Mouse (Mus musculus) embryonic facial prominence, embryonic 10.5 days (tissue): ENCODE data around the gene Dmgdh. TPM values are rescaled to one million over a fixed set of nuclear protein-coding genes. Genes with fewer than 3 reads are reported as not detected.

Experiments used
- DNase-seq: peaks from one replicate; pipeline ENCODE4 v3.0.0-alpha.2; 2017; ENCODE audit warnings: low spot score
- H3K27ac ChIP-seq: fragments of 300-500 bp; sonication (generic); replicated peaks from 2 replicates; pipeline ENCODE4 v1.5.1; 2016; ENCODE audit warnings: mild to moderate bottlenecking
- H3K27me3 ChIP-seq: fragments of 300-500 bp; sonication (generic); replicated peaks from 2 replicates; pipeline ENCODE4 v1.6.1; 2016; ENCODE audit warnings: low read depth, mild to moderate bottlenecking; ENCODE audit not compliant: poor library complexity, severe bottlenecking
- H3K36me3 ChIP-seq: fragments of 300-500 bp; sonication (generic); replicated peaks from 2 replicates; pipeline ENCODE4 v1.6.1; 2016; ENCODE audit warnings: mild to moderate bottlenecking, moderate library complexity
- H3K4me1 ChIP-seq: fragments of 300-500 bp; sonication (generic); 2 replicates; pipeline ENCODE4 v1.6.1; 2016
- H3K4me3 ChIP-seq: fragments of 300-500 bp; sonication (generic); 2 replicates; pipeline ENCODE4 v1.5.1; 2016; ENCODE audit warnings: mild to moderate bottlenecking, moderate library complexity
- H3K9me3 ChIP-seq: fragments of 300-500 bp; sonication (generic); 2 replicates; pipeline ENCODE4 v1.6.1; 2016; ENCODE audit warnings: mild to moderate bottlenecking
- WGBS: fragments of 180-500 bp; shearing (Covaris S2); methylation state at CpG from one replicate; pipeline ENCODE4 v1.1.7; 2016; 5-methylcytosine and 5-hydroxymethylcytosine counted together
- polyA plus RNA-seq: library from polyadenylated mRNA; unstranded; fragments of >200 nt; fragmentation: Nextera tagmentation; extraction: Ambion mirVana; gene quantifications from 2 replicates; pipeline ENCODE4 v1.2.1, GENCODE M21; 2016

Dmgdh gene
- polyA plus RNA-seq, 1 experiment from 2014 or later, result 0.06 TPM

- WGBS, result 44% methylated on average over 7 of the region's 7 CpGs
Observed at GRCm38 (mm10) chr13:93717113-93717512, 42.9 kb downstream of the Dmgdh start.

GRCm38 (mm10) chr13:93718948-93719347 is 44.7 kb downstream of the Dmgdh start:
- DNase-seq, result peak; percentile 72
- Histone ChIP-seq H3K27ac (no peak overlapping the region; the same call in 1 of the 2 replicates), H3K9me3 (no peaks in the 10 kb centered on the region), H3K4me3 (no peak overlapping the region), H3K4me1 (0 out of 2 replicates have a peak, but pooled peaks cover 6% of the 10 kb centered on the region), H3K27me3 (no peaks in the 10 kb centered on the region), H3K36me3 (no peaks in the 10 kb centered on the region)
- 5% methylated on average over 7 of the region's 7 CpGs for WGBS

More at GRCm38 (mm10) chr13:93717113-93717512, 42.9 kb downstream of the Dmgdh start:
- Histone ChIP-seq H3K4me3 (no peak overlapping the region), H3K9me3 (no peaks in the 10 kb centered on the region), H3K27ac (no peak overlapping the region), H3K27me3 (no peaks in the 10 kb centered on the region), H3K36me3 (no peaks in the 10 kb centered on the region), H3K4me1 (0 out of 2 replicates have a peak, but pooled peaks cover 6% of the 10 kb centered on the region)
- DNase-seq, result peak; percentile 40

- Histone ChIP-seq H3K27me3 (0 out of 2 replicates have a peak, but pooled peaks cover 2% of the 10 kb centered on the region), H3K27ac (no peak overlapping the region), H3K4me1 (peaks cover 8% of the 10 kb centered on the region; the same call in 1 of the 2 replicates), H3K36me3 (no peaks in the 10 kb centered on the region), H3K4me3 (no peak overlapping the region), H3K9me3 (no peaks in the 10 kb centered on the region)
- DNase-seq, result no peak
- whole genome bisulfite sequencing, result 88% methylated on average over 4 of the region's 4 CpGs
Observed at GRCm38 (mm10) chr13:93721916-93722315, 47.7 kb downstream of the Dmgdh start.

DNA sequence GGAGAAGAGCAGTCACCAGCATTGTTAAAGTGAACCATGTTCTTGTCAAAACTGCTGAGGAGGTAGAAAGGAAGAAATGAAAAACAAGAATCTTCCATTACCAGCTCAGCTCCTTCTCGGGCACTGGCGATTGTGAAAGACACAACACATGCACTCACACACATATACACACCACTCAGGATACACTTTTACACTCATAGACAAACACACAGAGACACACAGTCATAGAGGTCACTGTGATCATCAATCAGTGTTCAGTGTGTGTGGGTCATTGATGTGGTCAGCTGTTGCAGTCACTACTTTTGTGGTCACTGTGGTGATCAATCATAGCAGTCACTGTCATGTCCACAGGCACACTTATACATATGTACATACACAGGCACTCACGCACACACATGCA is 49.2 kb downstream of the Dmgdh start:
- H3K4me3 ChIP-seq, result no peak overlapping the region
- H3K4me1 ChIP-seq, result peaks cover 2% of the 10 kb centered on the region; the same call in 1 of the 2 replicates
- no peaks in the 10 kb centered on the region for H3K36me3 ChIP-seq
- H3K27ac ChIP-seq, result no peak overlapping the region
- WGBS, result 83% methylated on average over 3 of the region's 3 CpGs
- no peak for DNase-seq
- no peaks in the 10 kb centered on the region for H3K9me3 ChIP-seq
- 0 out of 2 replicates have a peak, but pooled peaks cover 2% of the 10 kb centered on the region for H3K27me3 ChIP-seq

DNA sequence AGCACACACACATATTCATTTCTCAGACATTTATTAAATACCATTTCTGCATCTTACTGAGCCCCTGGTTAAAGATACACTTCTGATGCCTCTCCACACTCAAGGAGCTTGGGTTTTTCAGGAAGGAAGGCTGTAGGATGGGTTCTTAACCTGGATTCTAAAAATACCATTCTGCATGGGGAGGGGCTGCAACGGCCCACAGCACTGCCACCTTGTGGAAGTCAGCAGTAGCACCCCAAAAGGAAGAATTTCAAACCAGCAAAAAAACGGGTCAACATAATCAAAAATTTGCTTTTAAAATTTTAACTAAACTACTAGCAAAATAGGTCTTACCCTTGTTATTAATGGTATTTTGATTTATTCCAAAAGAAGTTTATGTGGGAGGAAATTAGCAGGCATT is 50.0 kb downstream of the Dmgdh start:
- Histone ChIP-seq H3K27me3 (0 out of 2 replicates have a peak, but pooled peaks cover 2% of the 10 kb centered on the region), H3K36me3 (no peaks in the 10 kb centered on the region), H3K4me1 (peaks cover 2% of the 10 kb centered on the region; the same call in 1 of the 2 replicates), H3K27ac (no peak overlapping the region), H3K9me3 (no peaks in the 10 kb centered on the region), H3K4me3 (no peak overlapping the region)
- peak; percentile 22 for DNase-seq
- WGBS, result 33% methylated on average over 2 of the region's 2 CpGs

- Histone ChIP-seq H3K4me1 (no peaks in the 10 kb centered on the region), H3K27me3 (no peaks in the 10 kb centered on the region), H3K9me3 (no peaks in the 10 kb centered on the region), H3K4me3 (no peak overlapping the region), H3K36me3 (no peaks in the 10 kb centered on the region), H3K27ac (no peak overlapping the region)
- no peak for DNase-seq
- WGBS, result 85% methylated on average over 5 of the region's 5 CpGs
Observed at GRCm38 (mm10) chr13:93735131-93735636, 61.0 kb downstream of the Dmgdh start.

DNA sequence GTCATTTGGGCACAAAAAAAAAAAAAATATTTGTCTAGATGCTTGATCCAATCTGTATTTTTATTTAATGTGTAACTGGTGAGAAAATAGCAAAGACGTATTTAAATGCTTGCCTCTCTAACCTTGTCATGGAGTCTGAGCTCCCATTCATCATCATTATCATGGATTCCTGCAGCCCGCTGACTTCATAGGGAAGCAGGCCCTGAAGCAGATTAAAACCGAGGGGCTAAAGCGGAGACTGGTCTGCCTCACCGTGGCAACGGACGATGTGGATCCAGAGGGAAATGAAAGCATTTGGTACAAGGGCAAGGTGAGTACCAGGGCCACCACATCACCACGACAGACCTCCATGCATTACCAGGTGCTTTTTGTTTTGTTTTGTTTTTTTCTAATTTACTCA is 69.9 kb downstream of the Dmgdh start:
- no peak overlapping the region for H3K27ac ChIP-seq
- H3K9me3 ChIP-seq, result no peaks in the 10 kb centered on the region
- peak; percentile 27 for DNase-seq
- no peaks in the 10 kb centered on the region for H3K4me1 ChIP-seq
- H3K4me3 ChIP-seq, result no peak overlapping the region
- H3K36me3 ChIP-seq, result no peaks in the 10 kb centered on the region
- WGBS, result 59% methylated on average over 8 of the region's 8 CpGs
- no peaks in the 10 kb centered on the region for H3K27me3 ChIP-seq

GRCm38 (mm10) chr13:93752597-93753400 is 78.6 kb downstream of the Dmgdh start:
- Histone ChIP-seq H3K4me3 (no peak overlapping the region), H3K27ac (no peak overlapping the region; the same call in 1 of the 2 replicates), H3K27me3 (no peaks in the 10 kb centered on the region), H3K4me1 (no peaks in the 10 kb centered on the region; the same call in 1 of the 2 replicates), H3K9me3 (no peaks in the 10 kb centered on the region), H3K36me3 (no peaks in the 10 kb centered on the region)
- DNase-seq, result no peak
- 69% methylated on average over 14 of the region's 14 CpGs for WGBS

DNA sequence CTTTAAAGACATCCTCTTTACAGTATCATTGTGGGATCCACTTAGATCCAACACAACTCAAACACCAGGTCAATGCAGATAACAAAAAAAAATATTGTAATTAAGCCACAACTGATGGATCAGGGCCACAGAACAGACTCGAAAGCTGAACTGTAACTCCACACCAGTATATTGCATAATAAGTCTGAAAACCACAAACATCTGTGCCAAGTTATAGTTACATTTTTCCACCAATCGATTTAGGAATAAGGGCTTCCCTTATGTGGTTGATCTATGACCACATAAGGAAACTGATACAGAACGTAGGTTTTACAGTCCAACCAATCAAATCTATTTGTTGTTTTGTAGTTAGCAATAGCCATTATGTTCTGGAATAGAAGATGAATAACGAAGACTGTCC is 80.9 kb downstream of the Dmgdh start:
- Histone ChIP-seq H3K27ac (no peak overlapping the region), H3K27me3 (no peaks in the 10 kb centered on the region), H3K36me3 (no peaks in the 10 kb centered on the region), H3K4me1 (no peaks in the 10 kb centered on the region; the same call in 1 of the 2 replicates), H3K9me3 (no peaks in the 10 kb centered on the region), H3K4me3 (no peak overlapping the region)
- no peak for DNase-seq
- WGBS, result 80% methylated on average over 4 of the region's 4 CpGs

GRCm38 (mm10) chr13:93756674-93757073 is 82.4 kb downstream of the Dmgdh start:
- DNase-seq, result no peak

DNA sequence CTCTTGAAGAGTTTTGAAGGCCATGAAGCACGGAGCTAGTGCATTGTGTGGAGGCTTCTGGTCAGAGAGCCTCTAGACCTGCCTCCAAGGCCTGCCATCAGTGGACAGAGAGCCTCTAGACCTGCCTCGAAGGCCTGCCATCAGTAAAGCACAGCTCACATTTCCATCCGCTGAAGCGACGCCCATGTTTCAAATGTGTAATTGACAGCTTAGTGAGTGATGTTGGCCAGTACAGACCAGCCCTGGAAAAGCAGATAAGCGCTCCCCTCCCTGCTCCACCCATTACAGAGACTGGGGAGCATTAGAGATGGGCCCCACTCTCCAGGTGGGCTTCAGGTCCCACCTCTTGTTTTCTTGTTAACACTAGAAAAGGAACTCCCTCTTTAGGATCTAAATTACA is 83.3 kb downstream of the Dmgdh start:
- 83% methylated on average over 6 of the region's 6 CpGs for WGBS
- H3K36me3 ChIP-seq, result no peaks in the 10 kb centered on the region
- no peaks in the 10 kb centered on the region; the same call in 1 of the 2 replicates for H3K4me1 ChIP-seq
- H3K9me3 ChIP-seq, result no peaks in the 10 kb centered on the region
- no peaks in the 10 kb centered on the region for H3K27me3 ChIP-seq
- H3K27ac ChIP-seq, result no peak overlapping the region
- no peak for DNase-seq
- H3K4me3 ChIP-seq, result no peak overlapping the region

More at GRCm38 (mm10) chr13:93756674-93757073, 82.4 kb downstream of the Dmgdh start:
- Histone ChIP-seq H3K4me3 (no peak overlapping the region), H3K27ac (no peak overlapping the region), H3K4me1 (no peaks in the 10 kb centered on the region; the same call in 1 of the 2 replicates), H3K36me3 (no peaks in the 10 kb centered on the region), H3K9me3 (no peaks in the 10 kb centered on the region), H3K27me3 (no peaks in the 10 kb centered on the region)
- WGBS, result 90% methylated on average over 7 of the region's 7 CpGs

GRCm38 (mm10) chr13:93758149-93758898 is 84.1 kb downstream of the Dmgdh start:
- H3K27ac ChIP-seq, result no peak overlapping the region

More at GRCm38 (mm10) chr13:93758149-93758898, 84.1 kb downstream of the Dmgdh start:
- Histone ChIP-seq H3K4me3 (no peak overlapping the region), H3K36me3 (no peaks in the 10 kb centered on the region), H3K27me3 (no peaks in the 10 kb centered on the region), H3K4me1 (no peaks in the 10 kb centered on the region), H3K9me3 (no peaks in the 10 kb centered on the region)
- DNase-seq, result no peak
- WGBS, result 70% methylated on average over 14 of the region's 14 CpGs
